Mouse (Mus musculus): ENCODE measurements at regions not wholly inside any gene's neighbourhood (a gene's known extent, or its start where the extent isn't known, plus 50 kb on each side); places are given as distances from the start of the nearest gene placed in this dataset.

DNA sequence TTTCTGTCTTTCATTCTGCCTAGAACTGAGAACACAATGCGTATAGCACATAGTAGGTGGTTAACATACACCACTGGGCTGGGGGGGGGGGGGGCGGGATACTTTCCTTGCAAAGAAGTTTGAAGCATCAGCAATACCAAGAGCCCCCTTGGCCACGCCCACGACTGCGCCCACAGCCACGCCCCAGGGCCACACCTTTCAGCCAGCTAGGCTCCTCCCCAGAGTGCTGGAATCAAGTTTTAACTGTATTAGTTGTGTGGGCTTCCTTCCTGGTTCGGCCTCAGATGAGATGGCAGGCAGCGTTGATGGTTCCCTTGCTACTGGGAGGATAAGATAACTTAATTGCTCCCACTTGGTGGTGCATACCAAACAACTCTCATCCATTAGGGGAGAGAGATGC is 278.1 kb upstream of the Kcnab2 start:
- TF ChIP-seq CTCF (IDR thresholded peaks at IDR 0.05; ENCODE audit: control insufficient read depth, insufficient read depth, insufficient read length): no peak
- no peak for TF ChIP-seq USF1 (IDR thresholded peaks at IDR 0.05; ENCODE audit: low read depth)
- no peak for TF ChIP-seq MAX (IDR thresholded peaks at IDR 0.05)
- TF ChIP-seq MYOD1 (IDR thresholded peaks at IDR 0.05; ENCODE audit: control insufficient read depth, insufficient read length, low read depth): no peak

Measured in C2C12 (cell line).